Mouse (Mus musculus): ENCODE results near the gene Cpne5. TPM values are rescaled to one million over a fixed set of nuclear protein-coding genes. Genes with fewer than 3 reads are reported as not detected.
"Not testable (repeated sequence)": the region's sequence is repeated elsewhere in the genome, so short reads cannot be mapped to it uniquely, and the experiment has no call there.

Gene Cpne5
- polyA plus RNA-seq, 1 experiment, result 0.12 TPM

GRCm38 (mm10) chr17:29258921-29259320 is 21.0 kb upstream of the Cpne5 start:
- no peak overlapping the region for H3K27ac ChIP-seq (ENCODE audit: insufficient read depth, low read depth, low read length)
- H3K4me1 ChIP-seq (ENCODE audit: control insufficient read depth, insufficient read depth, low read length), result peaks cover 15% of the 10 kb centered on the region
- TF ChIP-seq CTCF (IDR thresholded peaks at IDR 0.05; ENCODE audit: low read depth, low read length) (no peak), POLR2A (IDR thresholded peaks at IDR 0.05; ENCODE audit: borderline replicate concordance, low read depth, low read length) (no peak)
- H3K4me3 ChIP-seq (ENCODE audit: insufficient read depth, low read length), result no peak overlapping the region

- no peak overlapping the region for H3K4me3 ChIP-seq (ENCODE audit: insufficient read depth, low read length)
- H3K27ac ChIP-seq (ENCODE audit: insufficient read depth, low read depth, low read length), result no peak overlapping the region
- H3K4me1 ChIP-seq (ENCODE audit: control insufficient read depth, insufficient read depth, low read length), result peaks cover 15% of the 10 kb centered on the region
- no peak for TF ChIP-seq POLR2A (IDR thresholded peaks at IDR 0.05; ENCODE audit: borderline replicate concordance, low read depth, low read length)
- no peak for TF ChIP-seq CTCF (IDR thresholded peaks at IDR 0.05; ENCODE audit: low read depth, low read length)
Measured at GRCm38 (mm10) chr17:29258025-29258558, 20.1 kb upstream of the Cpne5 start.

- no peak overlapping the region for H3K4me3 ChIP-seq (ENCODE audit: insufficient read depth, low read length)
- H3K4me1 ChIP-seq (ENCODE audit: control insufficient read depth, insufficient read depth, low read length), result peaks cover 15% of the 10 kb centered on the region
- H3K27ac ChIP-seq (ENCODE audit: insufficient read depth, low read depth, low read length), result no peak overlapping the region
- no peak for TF ChIP-seq CTCF (IDR thresholded peaks at IDR 0.05; ENCODE audit: low read depth, low read length)
- no peak for TF ChIP-seq POLR2A (IDR thresholded peaks at IDR 0.05; ENCODE audit: borderline replicate concordance, low read depth, low read length)
Measured at GRCm38 (mm10) chr17:29257001-29257511, 19.1 kb upstream of the Cpne5 start.

GRCm38 (mm10) chr17:29256507-29256906 is 18.5 kb upstream of the Cpne5 start:
- Histone ChIP-seq H3K27ac (ENCODE audit: insufficient read depth, low read depth, low read length) (no peak overlapping the region), H3K4me3 (ENCODE audit: insufficient read depth, low read length) (no peak overlapping the region), H3K4me1 (ENCODE audit: control insufficient read depth, insufficient read depth, low read length) (peaks cover 10% of the 10 kb centered on the region)
- TF ChIP-seq POLR2A (IDR thresholded peaks at IDR 0.05; ENCODE audit: borderline replicate concordance, low read depth, low read length) (no peak), CTCF (IDR thresholded peaks at IDR 0.05; ENCODE audit: low read depth, low read length) (no peak)

- not testable (repeated sequence) for H3K4me3 ChIP-seq (ENCODE audit: insufficient read depth, low read length); H3K27ac ChIP-seq (ENCODE audit: insufficient read depth, low read depth, low read length); H3K4me1 ChIP-seq (ENCODE audit: control insufficient read depth, insufficient read depth, low read length)
Measured at GRCm38 (mm10) chr17:29254784-29255183, 16.8 kb upstream of the Cpne5 start.

GRCm38 (mm10) chr17:29253684-29254083 is 15.7 kb upstream of the Cpne5 start:
- H3K4me3 ChIP-seq (ENCODE audit: insufficient read depth, low read length), result no peak overlapping the region
- TF ChIP-seq CTCF (IDR thresholded peaks at IDR 0.05; ENCODE audit: low read depth, low read length), result no peak
- TF ChIP-seq POLR2A (IDR thresholded peaks at IDR 0.05; ENCODE audit: borderline replicate concordance, low read depth, low read length), result no peak

GRCm38 (mm10) chr17:29253236-29253635 is 15.3 kb upstream of the Cpne5 start:
- Histone ChIP-seq H3K4me1 (ENCODE audit: control insufficient read depth, insufficient read depth, low read length) (0 out of 2 replicates have a peak, but pooled peaks cover 2% of the 10 kb centered on the region), H3K27ac (ENCODE audit: insufficient read depth, low read depth, low read length) (no peak overlapping the region), H3K4me3 (ENCODE audit: insufficient read depth, low read length) (no peak overlapping the region)
- TF ChIP-seq CTCF (IDR thresholded peaks at IDR 0.05; ENCODE audit: low read depth, low read length), result no peak
- TF ChIP-seq POLR2A (IDR thresholded peaks at IDR 0.05; ENCODE audit: borderline replicate concordance, low read depth, low read length), result no peak

More at GRCm38 (mm10) chr17:29253684-29254083, 15.7 kb upstream of the Cpne5 start:
- H3K4me1 ChIP-seq (ENCODE audit: control insufficient read depth, insufficient read depth, low read length), result 0 out of 2 replicates have a peak, but pooled peaks cover 2% of the 10 kb centered on the region
- H3K27ac ChIP-seq (ENCODE audit: insufficient read depth, low read depth, low read length), result no peak overlapping the region

- no peak overlapping the region for H3K27ac ChIP-seq (ENCODE audit: insufficient read depth, low read depth, low read length)
- no peak overlapping the region for H3K4me3 ChIP-seq (ENCODE audit: insufficient read depth, low read length)
- TF ChIP-seq CTCF (IDR thresholded peaks at IDR 0.05; ENCODE audit: low read depth, low read length) (no peak), POLR2A (IDR thresholded peaks at IDR 0.05; ENCODE audit: borderline replicate concordance, low read depth, low read length) (no peak)
- 0 out of 2 replicates have a peak, but pooled peaks cover 2% of the 10 kb centered on the region for H3K4me1 ChIP-seq (ENCODE audit: control insufficient read depth, insufficient read depth, low read length)
Measured at GRCm38 (mm10) chr17:29251608-29252390, 13.8 kb upstream of the Cpne5 start.

- H3K4me3 ChIP-seq (ENCODE audit: insufficient read depth, low read length); H3K4me1 ChIP-seq (ENCODE audit: control insufficient read depth, insufficient read depth, low read length); H3K27ac ChIP-seq (ENCODE audit: insufficient read depth, low read depth, low read length): not testable (repeated sequence)
Measured at GRCm38 (mm10) chr17:29251006-29251405, 13.0 kb upstream of the Cpne5 start.

GRCm38 (mm10) chr17:29249512-29249911 is 11.5 kb upstream of the Cpne5 start:
- no peak overlapping the region for H3K4me3 ChIP-seq (ENCODE audit: insufficient read depth, low read length)
- peaks cover 13% of the 10 kb centered on the region for H3K4me1 ChIP-seq (ENCODE audit: control insufficient read depth, insufficient read depth, low read length)
- TF ChIP-seq POLR2A (IDR thresholded peaks at IDR 0.05; ENCODE audit: borderline replicate concordance, low read depth, low read length) (no peak), CTCF (IDR thresholded peaks at IDR 0.05; ENCODE audit: low read depth, low read length) (no peak)
- no peak overlapping the region for H3K27ac ChIP-seq (ENCODE audit: insufficient read depth, low read depth, low read length)

All from bone marrow macrophage, adult 2 months (primary cell).